Mouse (Mus musculus): ENCODE measurements around the gene Sec14l3. TPM values are rescaled to one million over a fixed set of nuclear protein-coding genes. Genes with fewer than 3 reads are reported as not detected.

The Sec14l3 gene
- total and polyA plus RNA-seq, 3 experiments, result not detected

- TF ChIP-seq ZNF384 (IDR thresholded peaks at IDR 0.05; ENCODE audit: low read depth, low read length) (no peak), SMC3 (IDR thresholded peaks at IDR 0.05; ENCODE audit: low read depth, low read length) (no peak), KAT2A (conservative IDR thresholded peaks at IDR 0.05; ENCODE audit: low read depth, low read length) (no peak), GABPA (IDR thresholded peaks at IDR 0.05; ENCODE audit: low read depth, low read length) (no peak), ETS1 (IDR thresholded peaks at IDR 0.05; ENCODE audit: low read depth, low read length) (no peak; the same call in 1 of the 2 replicates)
Observed at GRCm38 (mm10) chr11:4095171-4096053, 30.8 kb downstream of the Sec14l3 start, which contains the start of gene Mtfp1 (continued).

DNA sequence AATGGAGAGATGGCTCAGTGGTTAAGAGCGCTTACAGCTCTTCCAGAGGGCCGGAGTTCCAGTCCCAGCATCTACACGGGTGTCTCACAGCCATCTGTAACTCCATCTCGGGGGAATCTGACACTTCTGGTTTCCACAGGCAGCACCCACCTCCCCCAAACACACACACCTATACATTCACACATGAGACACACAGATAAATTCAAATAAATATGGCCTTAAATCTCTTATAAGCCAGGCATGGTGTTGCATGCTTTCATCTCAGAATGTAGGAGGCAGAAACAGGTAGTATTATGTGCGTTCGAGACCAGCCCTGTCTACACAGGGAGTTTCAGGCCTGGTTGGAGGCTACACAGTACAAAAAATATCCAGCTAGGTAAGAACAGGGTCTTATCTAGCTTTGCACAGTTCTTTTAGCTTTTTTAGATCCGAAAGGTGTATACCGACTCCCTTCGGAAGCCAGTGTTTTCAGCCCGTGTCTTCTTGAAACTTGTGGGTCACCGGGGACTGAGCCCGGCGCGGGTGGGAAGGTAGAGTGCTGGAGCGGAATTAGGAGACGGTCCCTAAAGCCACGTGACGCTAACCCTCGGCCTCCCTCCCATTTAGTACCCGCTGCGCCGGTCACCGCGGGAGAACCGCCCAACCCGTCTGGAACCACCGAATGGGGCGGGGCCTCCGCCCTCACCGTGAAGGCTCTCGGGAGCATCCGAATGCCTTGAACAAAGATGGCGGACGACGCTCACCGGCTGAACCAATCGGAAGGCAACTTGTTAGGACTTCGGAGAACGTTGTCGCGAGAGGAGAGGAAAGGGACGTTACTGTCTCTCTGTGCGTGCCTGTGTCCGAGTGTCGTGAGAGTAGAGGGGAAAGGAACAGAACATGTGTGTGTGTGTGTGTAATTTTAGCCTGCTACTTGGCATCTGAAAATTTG lies 31.7 kb downstream of the Sec14l3 start:
- H3K36me3 ChIP-seq (ENCODE audit: control insufficient read depth in 1 of 2, insufficient read depth in 2 of 2, low read length in 2 of 2), result peaks cover 0 to 6% of the 10 kb centered on the region in 2 experiments; a peak in 2 of 4 replicates
- TF ChIP-seq TCF12 (IDR thresholded peaks at IDR 0.05; ENCODE audit: low read depth, low read length) (peak; percentile 70), MYC (IDR thresholded peaks at IDR 0.05; ENCODE audit: low read depth, low read length) (peak; percentile 94), RAD21 (IDR thresholded peaks at IDR 0.05; ENCODE audit: low read depth, low read length) (no peak), POLR2AphosphoS2 (IDR thresholded peaks at IDR 0.05; ENCODE audit: low read length) (peak; percentile 99), E2F4 (IDR thresholded peaks at IDR 0.05; ENCODE audit: borderline replicate concordance, low read depth, low read length) (peak; percentile 77; the same call in 1 of the 2 replicates), SMC3 (IDR thresholded peaks at IDR 0.05; ENCODE audit: low read depth, low read length) (no peak), CTCF (IDR thresholded peaks at IDR 0.05 in 2 of 3, conservative IDR thresholded peaks at IDR 0.05 in 1 of 3; ENCODE audit: control insufficient read depth in 1 of 3, insufficient read depth in 1 of 3, low read depth in 2 of 3, low read length in 3 of 3, poor library complexity in 1 of 3, severe bottlenecking in 1 of 3) (no peak), MYB (IDR thresholded peaks at IDR 0.05; ENCODE audit: low read depth, low read length) (peak; percentile 52), TBP (IDR thresholded peaks at IDR 0.05; ENCODE audit: low read depth, low read length) (peak; percentile 95), UBTF (IDR thresholded peaks at IDR 0.05; ENCODE audit: borderline replicate concordance, insufficient read depth, low read depth, low read length) (0 out of 2 replicates have a peak, but pooled peaks have one; percentile 67), TAL1 (IDR thresholded peaks at IDR 0.05; ENCODE audit: low read length) (no peak), CHD2 (IDR thresholded peaks at IDR 0.05; ENCODE audit: low read length) (peak; percentile 100), MAZ (IDR thresholded peaks at IDR 0.05; ENCODE audit: low read depth, low read length) (peak; percentile 95), MEF2A (IDR thresholded peaks at IDR 0.05; ENCODE audit: extremely low read depth, insufficient replicate concordance, low read depth, low read length, poor library complexity, severe bottlenecking) (no peak), RCOR1 (IDR thresholded peaks at IDR 0.05; ENCODE audit: low read depth, low read length) (peak; percentile 27; the same call in 1 of the 2 replicates), ZC3H11A (IDR thresholded peaks at IDR 0.05; ENCODE audit: low read depth, low read length) (no peak), MXI1 (IDR thresholded peaks at IDR 0.05; ENCODE audit: low read depth, low read length) (peak; percentile 84), MAFK (IDR thresholded peaks at IDR 0.05; ENCODE audit: borderline replicate concordance, low read depth, low read length) (no peak), USF1 (IDR thresholded peaks at IDR 0.05; ENCODE audit: low read depth, low read length) (peak; percentile 99), ZNF384 (IDR thresholded peaks at IDR 0.05; ENCODE audit: low read depth, low read length) (no peak), EP300 (IDR thresholded peaks at IDR 0.05; ENCODE audit: low read depth in 1 of 2, low read length in 2 of 2) (peak in 1 of 2 experiments; percentile 50; a peak in 1 of 4 replicates), SIN3A (IDR thresholded peaks at IDR 0.05; ENCODE audit: low read length) (peak; percentile 98), ZKSCAN1 (IDR thresholded peaks at IDR 0.05; ENCODE audit: low read depth, low read length) (0 out of 2 replicates have a peak, but pooled peaks have one; percentile 19), ELF1 (IDR thresholded peaks at IDR 0.05; ENCODE audit: low read depth, low read length) (peak; percentile 85), MAX (IDR thresholded peaks at IDR 0.05; ENCODE audit: low read length) (peak; percentile 96), KAT2A (conservative IDR thresholded peaks at IDR 0.05; ENCODE audit: low read depth, low read length) (peak; percentile 96), ZMIZ1 (IDR thresholded peaks at IDR 0.05; ENCODE audit: low read depth, low read length) (peak; percentile 96), BHLHE40 (IDR thresholded peaks at IDR 0.05; ENCODE audit: borderline replicate concordance, low read depth, low read length) (peak; percentile 44; the same call in 1 of the 2 replicates)

More for the DNA sequence above, 31.7 kb downstream of the Sec14l3 start:
- Histone ChIP-seq H3K27me3 (ENCODE audit: control insufficient read depth in 1 of 2, insufficient read depth in 2 of 2, low read length in 2 of 2) (no peaks in the 10 kb centered on the region), H3K79me2 (ENCODE audit: control insufficient read depth, insufficient read depth, low read length, poor library complexity) (peaks cover 8% of the 10 kb centered on the region), H3K4me1 (ENCODE audit: control insufficient read depth in 1 of 2, insufficient read depth in 2 of 2, low read length in 2 of 2) (peaks cover 0 to 7% of the 10 kb centered on the region in 2 experiments; a peak in 2 of 4 replicates), H3K9me3 (replicated peaks; ENCODE audit: insufficient read depth, low read length) (no peaks in the 10 kb centered on the region), H3K27ac (ENCODE audit: control insufficient read depth, low read depth, low read length) (peak overlapping the region; percentile 89), H3K4me3 (ENCODE audit: control insufficient read depth in 1 of 2, insufficient read depth in 1 of 2, low read depth in 2 of 2, low read length in 2 of 2) (peak overlapping the region; percentile 72), H3K9ac (ENCODE audit: control insufficient read depth, low read depth, low read length, poor library complexity, severe bottlenecking) (peak overlapping the region; percentile 80)
- peak; percentile 100 for DNase-seq (ENCODE audit: low read depth, low spot score)
